ENCODE assay signal across 7 mouse cellular contexts in the genomic region with DNA sequence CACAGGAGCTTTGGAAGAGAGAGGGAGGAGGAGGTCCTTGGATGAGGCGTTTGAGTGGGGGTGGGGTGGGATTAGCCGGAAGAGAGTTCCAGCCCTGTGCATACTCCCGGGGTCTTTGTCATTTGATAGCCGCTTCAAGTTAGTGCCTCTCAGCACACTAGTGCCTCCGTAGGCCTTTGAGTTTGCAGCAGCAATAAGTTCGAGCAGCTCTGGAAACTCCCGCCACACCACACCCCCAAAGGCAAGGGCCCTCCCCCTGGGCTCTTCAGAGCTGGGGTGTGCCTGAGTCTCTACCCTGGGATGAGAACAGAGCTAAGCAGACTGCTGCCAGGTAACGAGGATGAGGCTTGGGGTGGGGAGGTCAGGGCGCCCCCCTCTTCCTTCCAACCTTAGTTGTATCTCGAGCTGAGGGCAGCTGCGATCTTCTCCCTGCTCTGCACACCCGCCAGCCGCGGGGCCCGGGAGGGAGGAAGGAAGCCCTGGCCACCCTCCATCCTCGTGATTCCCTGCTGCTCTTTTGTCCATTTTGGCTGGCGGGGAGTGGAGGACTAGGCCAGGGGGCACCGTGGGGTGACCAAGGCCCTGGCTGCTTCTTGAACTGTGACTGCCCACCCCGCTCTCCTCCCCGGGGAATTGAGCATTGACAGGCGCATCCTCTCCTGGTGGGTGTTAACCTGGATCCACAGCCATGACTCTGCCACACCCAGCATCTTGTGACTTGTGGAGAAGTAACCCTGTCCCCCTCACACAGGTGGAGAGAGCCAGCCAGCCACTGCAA. TPM values are rescaled to one million over a fixed set of nuclear protein-coding genes. Genes with fewer than 3 reads are reported as not detected.
A peak's percentile ranks its signal among the peaks of the same experiment; 100 is the strongest.
DNase-seq lines count a peak whose midpoint lies in the region; ATAC-seq lines count a peak whose summit lies in the region.

No protein-coding gene starts in this region.

- peaks cover 15% of the 10 kb centered on the region for H3K4me1 ChIP-seq in lung, embryonic 15.5 days

- ATAC-seq in lung, embryonic 15.5 days (ENCODE audit: borderline replicate concordance, extremely low read depth, low FRiP score, low TSS enrichment): peak; percentile 80
- peak; percentile 77 for ATAC-seq in neutrophil, adult 5-6 weeks (ENCODE audit: extremely low read depth, insufficient number of reproducible peaks, low FRiP score, poor library complexity, severe bottlenecking)

- H3K27ac ChIP-seq in lung, embryonic 15.5 days: peak overlapping the region; percentile 1; the same call in 1 of the 2 replicates

- no peaks in the 10 kb centered on the region for H3K9me3 ChIP-seq in lung, embryonic 15.5 days

- WGBS in lung, embryonic 15.5 days: 9% methylated on average over 17 of the region's 21 CpGs

- peak overlapping the region; percentile 39 for H3K4me3 ChIP-seq in lung, embryonic 15.5 days

- peak; percentile 90 for DNase-seq in ZHBTc4 (ENCODE audit: low read depth, low spot score)
- peak; percentile 48 for DNase-seq in embryo, embryonic 11.5 days (ENCODE audit: low read depth, low spot score)
- DNase-seq in heart, adult 9 months (ENCODE audit: low spot score in 2 of 2): peak; percentile 58 to 64
- peak; percentile 63 for DNase-seq in kidney, adult 18-20 months
- DNase-seq in urinary bladder, postnatal 4 days (ENCODE audit: low spot score in 2 of 2): peak; percentile 63 to 67

- peak overlapping the region; percentile 27 for H3K9ac ChIP-seq in lung, embryonic 15.5 days

- no peaks in the 10 kb centered on the region for H3K27me3 ChIP-seq in lung, embryonic 15.5 days

- H3K36me3 ChIP-seq in lung, embryonic 15.5 days: no peaks in the 10 kb centered on the region

- H3K4me2 ChIP-seq in lung, embryonic 15.5 days: peak overlapping the region; percentile 65

RNA-seq across cellular contexts. Expression of a gene that starts 3.2 kb away (rescaled TPM):
- polyA plus RNA-seq in lung, embryonic 15.5 days (2015; fragmentation: Nextera tagmentation; extraction: Ambion mirVana): 4.0 and 4.7 TPM in 2 replicates
- 256 TPM in 2 replicates for total RNA-seq in neutrophil, adult 5-6 weeks (2017)

RNA-seq across cellular contexts. Expression of a gene that starts 51.7 kb away (rescaled TPM):
- 263 and 264 TPM in 2 replicates for polyA plus RNA-seq in lung, embryonic 15.5 days (2015; fragmentation: Nextera tagmentation; extraction: Ambion mirVana)
- total RNA-seq in neutrophil, adult 5-6 weeks (2017): 282 and 304 TPM in 2 replicates

RNA-seq across cellular contexts. Expression of a gene that starts 54.5 kb away (rescaled TPM):
- 6.3 and 7.0 TPM in 2 replicates for polyA plus RNA-seq in lung, embryonic 15.5 days (2015; fragmentation: Nextera tagmentation; extraction: Ambion mirVana)
- total RNA-seq in neutrophil, adult 5-6 weeks (2017): 27.6 and 39.9 TPM in 2 replicates

Comparison
In these comparisons a context has a peak if more than half of its experiments do, and no peak if none do; other contexts are left out.
1. Peak in every context shown above with its lines: DNase-seq, ATAC-seq, H3K4me3 ChIP-seq and H3K27ac ChIP-seq.